Mouse (Mus musculus): ENCODE data around the gene Srgn. TPM values are rescaled to one million over a fixed set of nuclear protein-coding genes. Genes with fewer than 3 reads are reported as not detected.

The Srgn gene
- polyA plus RNA-seq, 1 experiment from 2014 or later, result 5.5 TPM

GRCm38 (mm10) chr10:62545759-62546158, 18.5 kb upstream of the Srgn start:
- no peaks in the 10 kb centered on the region for H3K27me3 ChIP-seq
- H3K36me3 ChIP-seq, result no peaks in the 10 kb centered on the region
- no peaks in the 10 kb centered on the region for H3K9me3 ChIP-seq
- H3K4me2 ChIP-seq, result no peak overlapping the region
- no peak overlapping the region for H3K9ac ChIP-seq (replicated peaks)
- H3K27ac ChIP-seq, result no peak overlapping the region
- no peaks in the 10 kb centered on the region for H3K4me1 ChIP-seq (replicated peaks)
- no peak for ATAC-seq (ENCODE audit: insufficient number of reproducible peaks, insufficient read depth, low FRiP score, low TSS enrichment, low read depth)
- no peak overlapping the region for H3K4me3 ChIP-seq (replicated peaks)

GRCm38 (mm10) chr10:62544316-62544715, 17.1 kb upstream of the Srgn start:
- H3K4me3 ChIP-seq (replicated peaks), result no peak overlapping the region
- WGBS, result 90% methylated on average over 4 of the region's 4 CpGs
- no peaks in the 10 kb centered on the region for H3K36me3 ChIP-seq
- no peaks in the 10 kb centered on the region for H3K9me3 ChIP-seq
- no peaks in the 10 kb centered on the region for H3K27me3 ChIP-seq
- no peak overlapping the region for H3K9ac ChIP-seq (replicated peaks)
- no peak overlapping the region for H3K27ac ChIP-seq
- H3K4me1 ChIP-seq (replicated peaks), result no peaks in the 10 kb centered on the region
- no peak for ATAC-seq (ENCODE audit: insufficient number of reproducible peaks, insufficient read depth, low FRiP score, low TSS enrichment, low read depth)
- H3K4me2 ChIP-seq, result no peak overlapping the region

DNA sequence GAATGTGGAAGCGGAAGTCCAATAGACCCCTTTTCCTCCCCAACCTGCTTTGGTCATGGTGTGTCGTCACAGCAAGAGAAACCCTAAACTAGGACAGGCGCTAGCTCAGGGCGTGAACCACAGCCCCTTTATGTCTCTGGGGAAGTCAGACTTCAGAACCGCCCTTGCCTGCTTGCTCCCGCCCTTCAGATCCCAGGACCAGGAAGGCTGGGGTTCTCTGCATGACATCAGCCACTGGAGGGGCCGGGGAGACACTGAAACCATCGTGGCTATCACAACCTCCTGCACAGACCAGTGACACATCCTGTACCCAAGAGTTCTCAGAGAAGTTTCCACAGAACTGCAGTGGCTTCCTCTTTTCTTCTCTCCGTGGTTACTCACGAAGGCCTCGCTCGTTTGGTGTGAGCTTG, 16.2 kb upstream of the Srgn start:
- H3K9me3 ChIP-seq, result no peaks in the 10 kb centered on the region
- WGBS, result 85% methylated on average over 12 of the region's 12 CpGs
- no peaks in the 10 kb centered on the region for H3K36me3 ChIP-seq
- no peak for ATAC-seq (ENCODE audit: insufficient number of reproducible peaks, insufficient read depth, low FRiP score, low TSS enrichment, low read depth)
- H3K4me1 ChIP-seq (replicated peaks), result no peaks in the 10 kb centered on the region
- no peak overlapping the region for H3K9ac ChIP-seq (replicated peaks)
- H3K27ac ChIP-seq, result no peak overlapping the region
- no peaks in the 10 kb centered on the region for H3K27me3 ChIP-seq
- H3K4me2 ChIP-seq, result no peak overlapping the region
- H3K4me3 ChIP-seq (replicated peaks), result no peak overlapping the region

- WGBS, result 91% methylated on average over 8 of the region's 8 CpGs
- ATAC-seq (ENCODE audit: insufficient number of reproducible peaks, insufficient read depth, low FRiP score, low TSS enrichment, low read depth), result no peak
- Histone ChIP-seq H3K4me1 (replicated peaks) (no peaks in the 10 kb centered on the region), H3K9me3 (no peaks in the 10 kb centered on the region), H3K9ac (replicated peaks) (no peak overlapping the region), H3K4me3 (replicated peaks) (no peak overlapping the region), H3K27ac (no peak overlapping the region), H3K36me3 (no peaks in the 10 kb centered on the region), H3K27me3 (no peaks in the 10 kb centered on the region), H3K4me2 (no peak overlapping the region)
Measured at GRCm38 (mm10) chr10:62542928-62543327, 15.7 kb upstream of the Srgn start.

DNA sequence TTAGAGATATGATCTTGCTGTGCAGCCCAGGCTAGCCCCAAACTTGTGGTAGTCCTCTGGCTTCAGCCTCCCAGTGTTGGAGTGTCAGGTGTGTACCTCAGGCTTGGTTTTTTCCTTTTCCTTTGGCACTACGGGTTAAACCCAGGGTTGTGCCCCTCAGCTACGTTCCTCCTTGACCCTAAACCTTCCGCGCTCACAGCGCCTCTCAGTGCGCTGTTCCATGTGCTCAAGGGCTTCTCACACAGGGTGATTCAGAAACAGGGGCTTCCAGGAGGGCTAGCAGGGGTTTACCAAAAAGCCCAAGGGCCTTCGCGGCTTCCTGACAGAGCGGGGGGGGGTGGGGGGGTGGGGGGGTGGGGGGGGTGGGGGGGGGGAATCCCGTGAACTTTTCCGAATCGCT, 15.3 kb upstream of the Srgn start:
- no peaks in the 10 kb centered on the region for H3K9me3 ChIP-seq
- ATAC-seq (ENCODE audit: insufficient number of reproducible peaks, insufficient read depth, low FRiP score, low TSS enrichment, low read depth), result no peak
- no peak overlapping the region for H3K4me2 ChIP-seq
- no peak overlapping the region for H3K27ac ChIP-seq
- H3K27me3 ChIP-seq, result no peaks in the 10 kb centered on the region
- WGBS, result 89% methylated on average over 12 of the region's 12 CpGs
- no peak overlapping the region for H3K9ac ChIP-seq (replicated peaks)
- no peak overlapping the region for H3K4me3 ChIP-seq (replicated peaks)
- no peaks in the 10 kb centered on the region for H3K4me1 ChIP-seq (replicated peaks)
- H3K36me3 ChIP-seq, result no peaks in the 10 kb centered on the region

GRCm38 (mm10) chr10:62541499-62541898, 14.2 kb upstream of the Srgn start:
- H3K27me3 ChIP-seq, result no peaks in the 10 kb centered on the region
- H3K4me1 ChIP-seq (replicated peaks), result no peaks in the 10 kb centered on the region
- no peaks in the 10 kb centered on the region for H3K36me3 ChIP-seq
- no peak overlapping the region for H3K9ac ChIP-seq (replicated peaks)
- WGBS, result 92% methylated on average over 12 of the region's 12 CpGs
- H3K27ac ChIP-seq, result no peak overlapping the region
- H3K4me2 ChIP-seq, result no peak overlapping the region
- no peak for ATAC-seq (ENCODE audit: insufficient number of reproducible peaks, insufficient read depth, low FRiP score, low TSS enrichment, low read depth)
- no peak overlapping the region for H3K4me3 ChIP-seq (replicated peaks)
- H3K9me3 ChIP-seq, result no peaks in the 10 kb centered on the region

- Histone ChIP-seq H3K9ac (replicated peaks) (no peak overlapping the region), H3K27ac (no peak overlapping the region), H3K36me3 (no peaks in the 10 kb centered on the region), H3K9me3 (no peaks in the 10 kb centered on the region), H3K27me3 (no peaks in the 10 kb centered on the region), H3K4me3 (replicated peaks) (no peak overlapping the region), H3K4me1 (replicated peaks) (no peaks in the 10 kb centered on the region), H3K4me2 (no peak overlapping the region)
- no peak for ATAC-seq (ENCODE audit: insufficient number of reproducible peaks, insufficient read depth, low FRiP score, low TSS enrichment, low read depth)
- 78% methylated on average over 3 of the region's 3 CpGs for WGBS
Measured at GRCm38 (mm10) chr10:62540800-62541199, 13.5 kb upstream of the Srgn start.

GRCm38 (mm10) chr10:62534509-62534908, 7.3 kb upstream of the Srgn start:
- no peak for ATAC-seq (ENCODE audit: insufficient number of reproducible peaks, insufficient read depth, low FRiP score, low TSS enrichment, low read depth)
- WGBS, result 85% methylated on average over 7 of the region's 7 CpGs
- Histone ChIP-seq H3K36me3 (no peaks in the 10 kb centered on the region), H3K4me1 (replicated peaks) (no peaks in the 10 kb centered on the region), H3K9ac (replicated peaks) (no peak overlapping the region), H3K4me2 (no peak overlapping the region), H3K9me3 (no peaks in the 10 kb centered on the region), H3K4me3 (replicated peaks) (no peak overlapping the region), H3K27me3 (no peaks in the 10 kb centered on the region), H3K27ac (no peak overlapping the region)

GRCm38 (mm10) chr10:62532832-62533231, 5.6 kb upstream of the Srgn start:
- Histone ChIP-seq H3K27ac (no peak overlapping the region), H3K9me3 (no peaks in the 10 kb centered on the region), H3K36me3 (no peaks in the 10 kb centered on the region), H3K4me1 (replicated peaks) (no peaks in the 10 kb centered on the region), H3K9ac (replicated peaks) (no peak overlapping the region), H3K4me3 (replicated peaks) (no peak overlapping the region), H3K4me2 (no peak overlapping the region), H3K27me3 (no peaks in the 10 kb centered on the region)
- WGBS, result 63% methylated on average over 2 of the region's 2 CpGs
- ATAC-seq (ENCODE audit: insufficient number of reproducible peaks, insufficient read depth, low FRiP score, low TSS enrichment, low read depth), result no peak

- Histone ChIP-seq H3K4me1 (replicated peaks) (no peaks in the 10 kb centered on the region), H3K27me3 (no peaks in the 10 kb centered on the region), H3K4me2 (no peak overlapping the region), H3K36me3 (no peaks in the 10 kb centered on the region), H3K4me3 (replicated peaks) (no peak overlapping the region), H3K9ac (replicated peaks) (no peak overlapping the region), H3K27ac (no peak overlapping the region), H3K9me3 (no peaks in the 10 kb centered on the region)
- 89% methylated on average over 9 of the region's 9 CpGs for WGBS
- ATAC-seq (ENCODE audit: insufficient number of reproducible peaks, insufficient read depth, low FRiP score, low TSS enrichment, low read depth), result no peak
Measured at GRCm38 (mm10) chr10:62530183-62530582, 2.9 kb upstream of the Srgn start.

DNA sequence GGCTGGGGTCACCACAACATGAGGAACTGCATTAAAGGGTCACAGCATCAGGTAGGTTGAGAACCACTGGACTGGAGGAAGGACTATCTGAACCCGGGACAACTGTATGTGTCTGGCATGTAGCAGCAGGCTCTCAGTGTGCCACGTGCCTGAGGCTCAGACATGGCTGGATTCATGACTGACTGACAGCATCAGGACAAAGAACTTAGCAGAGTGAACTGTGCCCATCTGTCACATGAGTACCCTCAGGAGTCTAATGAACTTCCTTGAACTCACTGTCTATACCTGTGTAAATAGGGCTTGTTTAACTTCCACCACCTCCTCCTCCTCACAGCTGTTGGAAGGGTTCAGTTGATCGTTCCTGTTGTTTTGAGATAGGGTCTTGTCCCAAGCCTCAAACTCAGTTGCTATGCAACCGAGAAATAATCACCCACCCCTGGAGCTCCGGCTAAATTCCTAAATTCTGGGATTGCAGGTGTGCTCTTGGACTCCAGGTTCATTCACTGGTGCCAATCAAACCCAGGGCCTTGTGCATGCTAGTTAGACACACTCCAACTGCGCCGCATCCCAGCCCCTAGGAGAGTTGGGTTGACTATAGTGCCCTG, 4.8 kb downstream of the Srgn start:
- no peak overlapping the region for H3K4me3 ChIP-seq (replicated peaks)
- no peak for ATAC-seq (ENCODE audit: insufficient number of reproducible peaks, insufficient read depth, low FRiP score, low TSS enrichment, low read depth)
- H3K4me1 ChIP-seq (replicated peaks), result no peaks in the 10 kb centered on the region
- H3K4me2 ChIP-seq, result no peak overlapping the region
- no peaks in the 10 kb centered on the region for H3K36me3 ChIP-seq
- H3K27ac ChIP-seq, result no peak overlapping the region
- no peak overlapping the region for H3K9ac ChIP-seq (replicated peaks)
- no peaks in the 10 kb centered on the region for H3K27me3 ChIP-seq
- H3K9me3 ChIP-seq, result no peaks in the 10 kb centered on the region
- WGBS, result 75% methylated on average over 7 of the region's 7 CpGs

DNA sequence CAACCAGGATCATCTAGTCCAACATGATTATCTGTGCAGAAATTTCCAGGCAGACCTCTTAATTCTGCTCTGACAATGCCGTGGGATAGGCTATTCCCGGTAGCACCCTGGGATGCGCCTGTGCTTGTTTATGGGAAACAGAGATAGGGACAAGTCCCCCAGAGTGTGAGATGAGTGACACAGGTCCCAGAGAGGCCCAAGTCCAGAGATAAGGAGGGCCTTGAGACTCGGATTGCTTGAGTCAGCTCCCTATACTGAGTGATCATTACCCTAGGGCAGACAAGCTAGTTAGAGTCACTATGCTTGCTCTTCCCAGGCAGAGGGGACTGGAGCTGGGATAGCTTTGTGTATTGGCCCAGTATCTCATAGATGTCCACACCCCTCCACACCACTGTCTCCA, 5.5 kb downstream of the Srgn start:
- Histone ChIP-seq H3K9me3 (no peaks in the 10 kb centered on the region), H3K4me1 (replicated peaks) (no peaks in the 10 kb centered on the region), H3K9ac (replicated peaks) (no peak overlapping the region), H3K27me3 (no peaks in the 10 kb centered on the region), H3K4me3 (replicated peaks) (no peak overlapping the region), H3K27ac (no peak overlapping the region), H3K4me2 (no peak overlapping the region), H3K36me3 (no peaks in the 10 kb centered on the region)
- no peak for ATAC-seq (ENCODE audit: insufficient number of reproducible peaks, insufficient read depth, low FRiP score, low TSS enrichment, low read depth)
- 70% methylated on average over 4 of the region's 4 CpGs for WGBS

Measured in limb, embryonic 12.5 days (tissue).